Mouse (Mus musculus): Measurements from ENCODE around the gene 4930564D02Rik. TPM values are rescaled to one million over a fixed set of nuclear protein-coding genes. Genes with fewer than 3 reads are reported as not detected.

Gene 4930564D02Rik
- total RNA-seq (2021), result not detected
- long read RNA-seq, experiment 1, result 0 reads
- long read RNA-seq, experiment 2, result 0 reads

DNA sequence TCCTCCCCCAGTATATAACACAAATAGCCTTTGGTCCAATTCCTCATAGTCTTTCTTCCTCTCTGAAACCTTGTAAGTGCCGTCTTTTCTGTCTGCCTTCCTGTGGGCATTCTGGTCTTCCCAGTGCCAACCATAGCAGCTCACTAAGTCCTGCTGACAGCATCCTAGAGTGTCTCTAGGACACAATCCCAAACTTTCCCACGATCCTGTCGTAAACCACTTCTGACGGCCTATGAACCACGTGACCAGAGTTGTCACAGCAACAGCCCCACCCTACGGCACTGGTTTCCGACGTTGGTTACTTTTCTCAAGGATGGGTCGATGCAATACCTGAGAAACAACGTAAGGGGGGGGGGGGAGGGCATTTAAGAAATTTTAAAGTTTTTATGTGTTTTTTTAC is at the start of gene 4930564D02Rik:
Gene 4930564D02Rik (plus strand): TSS at position 301 of the 400 bp plus-strand sequence.
- DNase-seq (ENCODE audit: low spot score in 2 of 2), result no peak

GRCm38 (mm10) chr3:105017314-105017713 is 49.3 kb upstream of the 4930564D02Rik start:
- no peak for DNase-seq (ENCODE audit: low spot score in 2 of 2)

- no peak for DNase-seq (ENCODE audit: low spot score in 2 of 2)
Measured at GRCm38 (mm10) chr3:105018085-105018782, 48.4 kb upstream of the 4930564D02Rik start.

GRCm38 (mm10) chr3:105018783-105019105 is 47.9 kb upstream of the 4930564D02Rik start:
- no peak for DNase-seq (ENCODE audit: low spot score in 2 of 2)

DNA sequence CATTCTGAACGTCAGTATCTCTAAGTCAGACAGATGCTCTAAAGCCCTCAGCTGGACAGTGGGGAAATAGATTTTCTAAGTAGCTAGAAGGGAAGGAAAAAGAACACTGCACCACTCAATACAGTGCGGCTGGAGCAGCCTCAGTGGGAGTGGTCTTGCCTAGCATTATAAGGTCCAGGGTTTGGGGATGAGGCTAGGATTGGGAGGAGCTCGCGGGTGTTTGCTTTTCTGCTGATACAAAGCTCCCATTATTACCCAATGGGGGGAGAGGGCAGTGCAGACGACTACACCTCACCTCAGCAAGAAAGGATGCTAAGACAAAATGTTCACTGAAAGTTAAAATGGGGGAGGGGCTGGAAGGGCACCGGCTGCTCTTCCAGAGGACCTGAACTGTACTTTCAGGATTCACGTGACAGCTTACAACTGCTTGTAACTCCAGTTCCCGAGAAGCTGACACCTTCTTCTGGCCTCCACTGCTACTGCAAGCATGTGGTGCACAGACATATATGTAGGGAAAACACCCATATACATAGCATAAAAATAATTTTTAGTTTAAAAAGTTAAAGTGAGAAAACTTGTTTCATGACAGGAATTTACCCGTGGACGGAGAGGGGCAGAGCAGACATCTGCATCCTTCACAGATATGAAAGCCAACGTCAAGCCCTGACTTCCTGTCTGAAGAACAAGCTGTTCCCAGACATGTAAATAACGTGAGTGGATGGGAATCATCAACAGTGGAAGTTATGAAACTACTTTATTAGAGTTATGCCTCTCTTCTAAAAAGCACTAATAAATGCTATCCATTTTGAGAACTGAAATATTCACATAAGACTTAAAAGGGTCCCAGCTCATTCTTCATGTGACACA is 46.6 kb upstream of the 4930564D02Rik start:
- no peak for DNase-seq (ENCODE audit: low spot score in 2 of 2)

DNA sequence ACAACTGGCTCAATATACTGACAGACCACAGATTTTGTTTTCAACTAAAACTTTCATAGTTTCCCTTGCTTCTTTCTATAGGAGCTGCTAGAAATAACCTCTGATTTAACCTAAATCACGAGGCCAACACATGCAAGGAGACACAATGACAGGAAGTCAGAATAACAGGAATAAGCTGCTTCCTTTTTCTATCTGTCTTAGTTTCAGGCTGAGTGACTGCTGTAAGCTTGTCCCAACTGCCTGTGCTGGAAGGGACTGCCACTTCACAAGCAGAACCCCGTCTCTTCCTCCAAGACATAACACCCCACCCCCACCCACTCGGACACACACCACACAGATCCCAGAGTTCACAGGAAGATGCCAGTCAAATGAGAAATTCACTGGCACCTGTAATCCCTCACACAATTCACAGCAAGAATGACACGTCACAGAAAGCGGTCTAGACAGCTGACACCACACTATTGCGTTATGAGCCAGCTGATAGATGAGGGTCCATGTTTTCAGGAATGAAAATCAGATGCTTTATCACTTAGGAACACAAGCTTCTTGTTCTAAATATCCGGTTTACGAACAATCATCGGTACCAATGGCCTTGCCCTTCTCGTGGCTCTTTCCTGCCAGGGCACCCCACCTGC is 43.2 kb upstream of the 4930564D02Rik start:
- DNase-seq (ENCODE audit: low spot score in 2 of 2), result no peak

DNA sequence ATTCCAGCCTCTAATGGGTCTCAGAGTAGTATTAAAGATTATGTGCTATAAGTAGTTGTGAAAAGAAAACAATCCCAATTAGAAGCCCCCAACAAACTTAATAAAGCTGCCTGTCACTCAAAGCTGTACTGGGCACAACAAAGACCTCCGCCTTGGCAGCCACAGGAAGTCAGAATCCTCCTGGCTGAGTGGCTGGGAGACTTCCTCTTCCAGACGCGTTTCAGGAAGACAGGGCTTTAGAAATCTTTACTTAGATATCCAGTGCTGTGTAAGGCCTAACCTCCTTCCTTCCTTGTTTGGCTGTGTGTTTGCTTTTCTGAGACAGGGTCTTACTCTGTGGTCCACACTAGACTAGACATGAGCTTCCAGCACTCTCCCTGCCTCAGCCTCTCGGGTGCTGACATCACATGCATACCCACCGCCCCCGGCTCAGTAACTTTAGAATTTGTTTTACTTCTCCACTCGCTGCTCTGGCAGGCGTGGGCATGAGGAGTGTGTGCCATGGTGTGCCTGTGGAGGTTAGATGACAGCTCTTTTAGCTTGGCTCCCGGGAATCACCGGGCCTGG is 30.3 kb upstream of the 4930564D02Rik start:
- no peak for DNase-seq (ENCODE audit: low spot score in 2 of 2)

DNA sequence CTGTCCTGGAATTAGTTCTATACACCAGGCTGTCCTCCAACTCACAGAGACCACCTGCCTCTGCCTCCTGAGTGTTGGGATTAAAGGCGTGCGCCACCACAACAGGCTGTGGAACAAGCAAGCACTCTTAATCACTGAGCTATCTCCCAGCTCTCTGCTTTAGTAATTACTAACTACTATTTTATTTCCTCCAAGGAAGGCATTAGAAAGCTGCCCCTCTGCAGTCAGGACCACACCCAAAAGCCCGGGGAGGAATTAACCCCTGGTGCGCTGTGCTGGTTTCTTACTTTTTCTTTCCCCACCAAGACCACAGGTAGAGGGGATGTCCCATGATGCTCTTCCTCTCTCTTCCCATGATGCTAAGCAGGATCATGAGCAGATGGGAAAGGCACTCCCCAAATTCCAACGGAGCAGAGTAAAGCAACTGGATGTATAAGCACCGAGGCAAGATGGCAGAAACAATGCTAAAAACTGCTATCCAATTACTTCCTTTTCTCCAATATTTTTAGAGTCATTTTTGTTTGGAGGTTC is 29.3 kb upstream of the 4930564D02Rik start:
- no peak for DNase-seq (ENCODE audit: low spot score in 2 of 2)

DNA sequence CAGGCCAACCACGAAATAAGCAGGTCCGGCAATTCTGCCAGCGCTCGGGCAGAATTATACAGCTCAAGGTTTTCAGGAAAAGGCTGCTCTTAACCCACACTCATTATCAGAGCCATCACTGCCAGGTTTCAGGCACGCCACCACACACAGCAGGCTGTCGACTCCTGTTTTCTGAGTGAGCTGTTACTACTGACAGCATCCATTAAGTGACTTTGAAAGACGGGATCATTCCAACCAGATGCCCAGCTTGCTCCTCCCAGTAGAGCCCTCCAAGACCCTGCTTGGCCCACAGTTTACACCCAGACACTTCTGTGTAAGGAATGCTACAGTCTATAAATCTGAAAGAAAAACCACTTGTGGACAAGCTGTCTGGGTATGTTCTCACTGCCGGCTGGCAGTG is 26.6 kb upstream of the 4930564D02Rik start:
- no peak for DNase-seq (ENCODE audit: low spot score in 2 of 2)

GRCm38 (mm10) chr3:105040983-105041625 is 25.5 kb upstream of the 4930564D02Rik start:
- DNase-seq (ENCODE audit: low spot score in 2 of 2), result no peak

DNA sequence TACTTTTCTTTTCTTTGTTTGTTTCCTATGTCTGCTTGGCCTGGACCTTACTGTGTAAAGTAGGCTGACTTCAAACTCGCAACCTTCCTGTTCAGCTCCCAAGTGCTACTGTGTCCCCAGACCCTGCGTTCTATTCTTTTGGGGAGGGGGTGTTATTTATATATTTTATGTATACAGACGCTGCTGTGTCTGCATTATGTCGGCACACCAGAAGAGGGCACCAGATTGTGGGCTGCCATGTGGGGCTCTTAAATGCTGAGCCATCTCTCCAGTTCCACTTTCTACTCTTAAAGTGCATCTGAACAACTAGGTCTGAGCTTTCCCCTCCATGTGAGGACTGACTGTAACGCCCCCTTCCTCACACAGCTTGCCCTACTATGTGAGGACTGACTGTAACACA is 22.9 kb upstream of the 4930564D02Rik start:
- DNase-seq (ENCODE audit: low spot score in 2 of 2), result no peak

- DNase-seq (ENCODE audit: low spot score in 2 of 2), result no peak
Measured at GRCm38 (mm10) chr3:105046870-105047269, 19.8 kb upstream of the 4930564D02Rik start.

- DNase-seq (ENCODE audit: low spot score in 2 of 2), result no peak
Measured at GRCm38 (mm10) chr3:105047616-105048015, 19.0 kb upstream of the 4930564D02Rik start.

- no peak for DNase-seq (ENCODE audit: low spot score in 2 of 2)
Measured at GRCm38 (mm10) chr3:105049848-105050247, 16.8 kb upstream of the 4930564D02Rik start.

- DNase-seq (ENCODE audit: low spot score in 2 of 2), result no peak
Measured at GRCm38 (mm10) chr3:105051103-105051502, 15.5 kb upstream of the 4930564D02Rik start.

DNA sequence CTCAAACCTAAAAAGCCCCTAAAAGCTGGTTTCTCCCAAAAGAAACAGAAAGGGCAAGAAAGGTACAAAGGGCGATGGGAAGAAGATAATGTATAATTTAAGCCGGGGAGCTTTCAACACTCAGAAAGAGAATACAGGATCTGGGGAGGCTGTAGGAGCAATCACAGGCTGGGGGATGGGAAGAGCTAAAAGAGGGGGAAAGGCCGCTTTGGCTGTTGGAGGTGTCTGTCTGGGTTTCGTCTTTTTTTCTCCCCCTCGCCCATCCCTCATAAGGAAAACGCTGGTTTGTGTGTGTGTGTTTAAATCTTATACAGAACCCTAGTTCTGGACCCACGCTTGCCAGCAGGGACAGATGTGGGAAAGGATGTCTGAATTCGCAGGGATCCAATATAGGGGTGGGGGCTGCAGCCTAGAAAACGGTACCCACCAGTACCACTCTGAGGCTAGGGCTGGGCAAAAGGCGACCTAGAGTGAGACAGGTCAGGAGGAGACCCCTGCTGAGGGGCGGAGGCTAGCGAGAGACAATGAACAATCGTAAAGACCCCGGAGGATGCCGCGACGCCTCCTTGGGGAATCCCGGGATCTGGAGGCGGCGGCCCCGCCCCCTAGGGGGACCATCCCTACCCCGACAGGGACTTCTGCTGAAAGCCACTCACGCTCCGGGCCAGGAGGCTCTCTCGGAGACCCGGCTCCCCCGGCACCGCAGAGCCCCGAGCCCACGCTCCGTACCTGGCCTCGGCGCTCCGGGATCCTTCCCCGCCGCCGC is 14.3 kb upstream of the 4930564D02Rik start:
- no peak for DNase-seq (ENCODE audit: low spot score in 2 of 2)

- DNase-seq (ENCODE audit: low spot score in 2 of 2), result peak; percentile 99
Measured at GRCm38 (mm10) chr3:105052937-105053697, 13.5 kb upstream of the 4930564D02Rik start, which contains the start of gene Cttnbp2nl. TSS of gene Cttnbp2nl (minus strand) at chr3:105053146.

- DNase-seq (ENCODE audit: low spot score in 2 of 2), result no peak
Measured at GRCm38 (mm10) chr3:105053698-105054001, 13.0 kb upstream of the 4930564D02Rik start.

DNA sequence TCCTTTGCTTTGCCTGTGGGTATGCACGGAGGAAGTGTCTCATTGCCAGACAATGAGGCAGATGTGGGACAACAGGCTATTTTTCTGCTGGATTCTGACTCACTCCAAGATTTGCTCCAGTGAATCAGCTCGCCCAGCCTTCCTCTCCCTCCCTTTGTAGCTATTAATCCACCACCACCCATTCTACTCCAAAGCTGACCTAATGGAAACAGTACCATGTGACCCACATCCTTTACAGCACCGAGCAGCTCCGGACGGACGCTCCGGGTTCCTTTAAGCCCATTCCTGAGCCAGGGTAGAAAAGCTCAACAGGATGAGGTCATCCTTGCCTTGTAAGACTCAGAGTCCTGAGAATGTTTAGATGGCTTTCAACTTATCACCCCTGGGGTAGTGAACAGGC is 11.7 kb upstream of the 4930564D02Rik start:
- no peak for DNase-seq (ENCODE audit: low spot score in 2 of 2)

Measured in left cerebral cortex, adult 18-20 months (tissue).